Mouse (Mus musculus) stomach, postnatal 0 days (tissue): ENCODE measurements around the gene Tspan2. TPM values are rescaled to one million over a fixed set of nuclear protein-coding genes. Genes with fewer than 3 reads are reported as not detected.

Experiments
- ATAC-seq: fragments of 200-750 bp; cut with Nextera tagmentation; 2 replicates; pipeline ENCODE4 v1.8.0; 2017; ENCODE audit not compliant: low FRiP score, low TSS enrichment
- DNase-seq: peaks from one replicate; pipeline ENCODE4 v3.0.0-alpha.2; 2016; ENCODE audit warnings: low spot score
- H3K27ac ChIP-seq: fragments of 300-500 bp; sonication (generic); replicated peaks from 2 replicates; pipeline ENCODE4 v1.5.1; 2014; ENCODE audit warnings: mild to moderate bottlenecking, control low read depth
- H3K27me3 ChIP-seq: fragments of 300-500 bp; sonication (generic); 2 replicates; pipeline ENCODE4 v1.6.1; 2014; ENCODE audit warnings: low read length; ENCODE audit not compliant: control insufficient read depth, insufficient read depth
- H3K36me3 ChIP-seq: fragments of 300-500 bp; sonication (generic); 2 replicates; pipeline ENCODE4 v1.6.1; 2014; ENCODE audit warnings: low read length, mixed read lengths; ENCODE audit not compliant: control insufficient read depth, insufficient read depth
- H3K4me1 ChIP-seq: fragments of 300-500 bp; sonication (generic); replicated peaks from 2 replicates; pipeline ENCODE4 v1.6.1; 2014; ENCODE audit warnings: antibody characterized with exemption; ENCODE audit not compliant: control insufficient read depth, insufficient read depth
- H3K4me2 ChIP-seq: fragments of 300-500 bp; sonication (generic); replicated peaks from 2 replicates; pipeline ENCODE4 v1.6.1; 2014; ENCODE audit warnings: low read depth, mild to moderate bottlenecking, control low read depth, moderate library complexity
- H3K4me3 ChIP-seq: fragments of 300-500 bp; sonication (generic); 2 replicates; pipeline ENCODE4 v1.5.1; 2014; ENCODE audit warnings: low read depth, low read length, control low read depth
- H3K9ac ChIP-seq: fragments of 300-500 bp; sonication (generic); 2 replicates; pipeline ENCODE4 v1.6.1; 2014; ENCODE audit warnings: mild to moderate bottlenecking, low read length, control low read depth, mixed read lengths
- H3K9me3 ChIP-seq: fragments of 300-500 bp; sonication (generic); 2 replicates; pipeline ENCODE4 v1.6.1; 2016; ENCODE audit warnings: low read length; ENCODE audit not compliant: control insufficient read depth
- CTCF ChIP-seq: IDR thresholded peaks from 2 replicates; pipeline ENCODE4 v1.5.1; 2016; ENCODE audit warnings: antibody characterized with exemption, low read depth, mild to moderate bottlenecking, moderate library complexity
- EP300 ChIP-seq: optimal IDR thresholded peaks from 2 replicates; pipeline ENCODE3; 2016; ENCODE audit warnings: antibody characterized with exemption
- WGBS: fragments of 180-500 bp; shearing (Covaris S2); extraction: QIAGEN DNeasy Blood & Tissue Kit; methylation state at CpG from one replicate; pipeline ENCODE4 v1.1.7; 2014; 5-methylcytosine and 5-hydroxymethylcytosine counted together
- polyA plus RNA-seq: library from polyadenylated mRNA; unstranded; fragments of >200 nt; fragmentation: Nextera tagmentation; extraction: Ambion mirVana; gene quantifications from 2 replicates; pipeline ENCODE4 v1.2.1, GENCODE M21; 2015

Gene Tspan2
- polyA plus RNA-seq, 1 experiment from 2014 or later: 20.7 TPM

- TF ChIP-seq CTCF (no peak), EP300 (no peak)
- DNase-seq: no peak
- H3K4me3 ChIP-seq: no peak overlapping the region
- H3K4me1 ChIP-seq: peaks cover 3% of the 10 kb centered on the region; the same call in 1 of the 2 replicates
- no peak for ATAC-seq
- H3K9me3 ChIP-seq: no peaks in the 10 kb centered on the region
- no peaks in the 10 kb centered on the region for H3K27me3 ChIP-seq
- H3K9ac ChIP-seq: no peak overlapping the region
- H3K36me3 ChIP-seq: no peaks in the 10 kb centered on the region
- no peak overlapping the region for H3K4me2 ChIP-seq
- WGBS: 53% methylated on average over 2 of the region's 2 CpGs
- no peak overlapping the region for H3K27ac ChIP-seq
Observed at GRCm38 (mm10) chr3:102698127-102698526, 36.2 kb upstream of the Tspan2 start.

DNA sequence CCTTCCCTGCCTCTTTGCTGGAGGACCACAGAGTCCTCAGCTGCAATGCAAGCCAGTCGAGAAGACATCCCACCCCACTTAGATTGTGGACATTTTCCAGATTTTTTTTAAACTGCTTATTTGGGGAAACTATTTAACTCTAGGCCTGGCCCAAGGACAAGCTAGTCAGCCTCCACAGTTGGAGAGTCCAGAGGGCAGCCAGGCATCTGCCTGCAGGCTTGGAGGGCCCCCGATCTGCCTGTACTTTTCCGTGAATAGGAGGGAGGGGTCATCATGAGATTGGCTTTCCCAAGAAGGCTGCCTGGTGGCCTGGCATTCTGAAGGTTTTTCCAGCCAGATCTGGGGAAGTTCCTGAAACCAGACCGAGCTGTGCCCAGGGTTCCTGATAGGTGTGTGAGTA, 33.0 kb upstream of the Tspan2 start:
- TF ChIP-seq EP300 (no peak), CTCF (no peak)
- DNase-seq (no peak), ATAC-seq (no peak)
- H3K4me3 ChIP-seq: no peak overlapping the region
- no peak overlapping the region for H3K27ac ChIP-seq
- no peaks in the 10 kb centered on the region for H3K9me3 ChIP-seq
- peaks cover 3% of the 10 kb centered on the region; the same call in 1 of the 2 replicates for H3K4me1 ChIP-seq
- H3K4me2 ChIP-seq: no peak overlapping the region
- WGBS: 46% methylated on average over 4 of the region's 4 CpGs
- no peak overlapping the region for H3K9ac ChIP-seq
- no peaks in the 10 kb centered on the region for H3K36me3 ChIP-seq
- H3K27me3 ChIP-seq: no peaks in the 10 kb centered on the region

DNA sequence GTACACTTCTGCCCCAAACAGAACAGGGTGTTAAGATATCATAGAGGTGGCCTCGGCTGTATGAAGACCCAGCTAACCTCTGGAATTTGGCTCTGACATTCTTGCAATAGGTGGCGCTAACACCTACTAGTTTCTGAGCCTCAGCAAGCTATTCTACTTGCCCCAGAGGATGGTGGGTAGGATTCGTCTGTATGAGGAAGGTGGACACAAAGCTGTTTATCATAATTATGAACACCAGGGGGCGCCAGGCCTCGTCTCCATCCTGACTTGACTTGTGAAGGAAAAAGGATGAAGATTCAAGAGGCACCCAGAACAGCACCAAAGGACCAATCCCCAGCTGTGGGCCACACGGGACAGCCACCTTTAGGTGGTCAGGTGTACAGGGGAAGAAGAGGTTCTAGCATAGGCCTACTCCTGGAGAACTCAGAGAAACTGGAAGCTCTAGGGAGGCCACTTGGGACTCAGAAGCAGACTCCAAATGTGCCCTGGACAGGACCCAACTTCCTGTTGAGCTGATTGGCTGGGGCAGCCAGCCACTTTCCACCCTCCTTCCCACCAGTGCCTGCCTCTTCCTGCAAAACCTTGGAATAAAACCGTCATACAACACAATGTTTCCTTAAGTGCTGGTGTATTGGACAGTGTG, 32.3 kb upstream of the Tspan2 start:
- TF ChIP-seq EP300 (no peak), CTCF (peak; percentile 76)
- 40% methylated on average over 7 of the region's 7 CpGs for WGBS
- Histone ChIP-seq H3K4me3 (no peak overlapping the region), H3K9me3 (no peaks in the 10 kb centered on the region), H3K36me3 (no peaks in the 10 kb centered on the region), H3K4me2 (no peak overlapping the region), H3K4me1 (peaks cover 3% of the 10 kb centered on the region; the same call in 1 of the 2 replicates), H3K27ac (no peak overlapping the region), H3K27me3 (no peaks in the 10 kb centered on the region), H3K9ac (no peak overlapping the region)
- ATAC-seq (peak; percentile 40; the same call in 1 of the 2 replicates), DNase-seq (peak; percentile 62)

DNA sequence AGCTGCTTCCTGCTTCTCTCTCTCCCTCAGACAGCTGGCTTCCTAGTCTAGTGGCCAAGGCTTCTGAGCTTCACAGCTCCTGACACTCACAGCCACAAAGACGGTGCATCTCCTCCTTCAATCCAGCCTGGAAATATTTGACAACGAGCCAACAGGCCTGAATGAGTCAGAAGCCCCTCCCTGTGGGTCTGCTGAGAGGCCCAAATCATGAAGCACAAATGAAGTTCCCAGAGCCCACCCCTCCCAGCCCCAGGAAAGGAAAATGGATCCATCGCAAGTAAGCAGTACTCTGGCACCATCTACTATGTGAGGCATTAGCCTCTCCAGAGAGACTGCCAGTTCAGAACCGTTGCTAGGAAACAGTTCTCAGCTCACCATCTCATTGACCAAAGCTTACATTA, 30.3 kb upstream of the Tspan2 start:
- TF ChIP-seq EP300: no peak
- no peak for TF ChIP-seq CTCF

DNA sequence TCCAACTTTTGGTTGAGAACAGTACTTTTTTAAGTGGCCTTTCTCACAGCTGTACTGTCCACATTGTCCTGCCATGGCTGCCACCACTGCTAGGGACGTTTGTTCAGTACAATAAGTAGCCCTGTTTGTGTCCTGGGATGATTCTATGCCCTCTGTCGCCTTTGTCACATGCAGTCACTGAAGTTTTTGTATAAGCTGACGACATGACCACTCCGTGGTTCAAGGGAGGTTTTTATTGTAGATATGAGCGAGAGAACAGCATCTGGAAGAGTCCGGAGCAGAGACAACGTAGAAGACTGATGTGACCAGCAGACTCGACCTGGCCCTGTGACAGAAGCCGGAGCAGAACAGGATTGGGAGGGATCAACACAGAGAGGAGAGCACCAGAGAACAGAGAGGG, 25.7 kb upstream of the Tspan2 start:
- 67% methylated on average over 9 of the region's 9 CpGs for WGBS
- ATAC-seq: no peak
- no peaks in the 10 kb centered on the region for H3K9me3 ChIP-seq
- no peaks in the 10 kb centered on the region for H3K4me1 ChIP-seq
- no peak overlapping the region for H3K4me3 ChIP-seq
- H3K9ac ChIP-seq: no peak overlapping the region
- no peak for DNase-seq
- TF ChIP-seq EP300 (no peak), CTCF (no peak)
- no peaks in the 10 kb centered on the region for H3K27me3 ChIP-seq
- H3K36me3 ChIP-seq: no peaks in the 10 kb centered on the region
- H3K4me2 ChIP-seq: no peak overlapping the region
- no peak overlapping the region for H3K27ac ChIP-seq

More for the DNA sequence above, 30.3 kb upstream of the Tspan2 start:
- Histone ChIP-seq H3K4me1 (peaks cover 3% of the 10 kb centered on the region; the same call in 1 of the 2 replicates), H3K9ac (no peak overlapping the region), H3K4me2 (no peak overlapping the region), H3K27ac (no peak overlapping the region), H3K27me3 (no peaks in the 10 kb centered on the region), H3K36me3 (no peaks in the 10 kb centered on the region), H3K4me3 (no peak overlapping the region), H3K9me3 (no peaks in the 10 kb centered on the region)
- ATAC-seq (no peak), DNase-seq (no peak)
- 44% methylated on average over 4 of the region's 4 CpGs for WGBS

GRCm38 (mm10) chr3:102715066-102715584, 19.2 kb upstream of the Tspan2 start:
- peak; percentile 90 for ATAC-seq
- Histone ChIP-seq H3K9ac (peak overlapping the region; percentile 48), H3K27ac (peak overlapping the region; percentile 67; the same call in 1 of the 2 replicates), H3K27me3 (no peaks in the 10 kb centered on the region), H3K36me3 (no peaks in the 10 kb centered on the region), H3K9me3 (no peaks in the 10 kb centered on the region), H3K4me2 (peak overlapping the region; percentile 52), H3K4me3 (peak overlapping the region; percentile 29), H3K4me1 (no peaks in the 10 kb centered on the region)
- WGBS: 14% methylated on average over 11 of the region's 11 CpGs
- peak; percentile 81 for DNase-seq
- TF ChIP-seq CTCF (peak; percentile 98), EP300 (no peak)
